Mouse (Mus musculus): ENCODE data around the gene Kif1a. TPM values are rescaled to one million over a fixed set of nuclear protein-coding genes. Genes with fewer than 3 reads are reported as not detected.

Kif1a gene
- polyA plus RNA-seq, 1 experiment from 2014 or later, result 182 TPM

- no peaks in the 10 kb centered on the region for H3K9me3 ChIP-seq (replicated peaks; ENCODE audit: control insufficient read depth, low read length)
- H3K4me2 ChIP-seq (ENCODE audit: low read length), result no peak overlapping the region
- H3K36me3 ChIP-seq (ENCODE audit: control insufficient read depth, insufficient read depth, low read length), result no peaks in the 10 kb centered on the region
- ATAC-seq, result no peak
- no peaks in the 10 kb centered on the region for H3K27me3 ChIP-seq (replicated peaks; ENCODE audit: control insufficient read depth, insufficient read depth, low read length)
- H3K9ac ChIP-seq (ENCODE audit: low read length), result no peak overlapping the region
- WGBS, result 71% methylated on average over 2 of the region's 2 CpGs
- no peak overlapping the region for H3K27ac ChIP-seq (ENCODE audit: low read depth, low read length)
- H3K4me3 ChIP-seq (ENCODE audit: low read depth, low read length), result no peak overlapping the region
- DNase-seq (ENCODE audit: low spot score), result no peak
- H3K4me1 ChIP-seq (ENCODE audit: control insufficient read depth, insufficient read depth, low read length), result no peaks in the 10 kb centered on the region
Measured at GRCm38 (mm10) chr1:92992880-92993279, 108.9 kb downstream of the Kif1a start.

GRCm38 (mm10) chr1:92992214-92992855 is 109.4 kb downstream of the Kif1a start:
- H3K4me2 ChIP-seq (ENCODE audit: low read length), result no peak overlapping the region
- no peak for ATAC-seq
- no peak overlapping the region for H3K4me3 ChIP-seq (ENCODE audit: low read depth, low read length)
- no peaks in the 10 kb centered on the region for H3K4me1 ChIP-seq (ENCODE audit: control insufficient read depth, insufficient read depth, low read length)
- no peaks in the 10 kb centered on the region for H3K27me3 ChIP-seq (replicated peaks; ENCODE audit: control insufficient read depth, insufficient read depth, low read length)
- DNase-seq (ENCODE audit: low spot score), result no peak
- no peak overlapping the region for H3K27ac ChIP-seq (ENCODE audit: low read depth, low read length)
- no peaks in the 10 kb centered on the region for H3K9me3 ChIP-seq (replicated peaks; ENCODE audit: control insufficient read depth, low read length)
- H3K9ac ChIP-seq (ENCODE audit: low read length), result no peak overlapping the region
- 82% methylated on average over 6 of the region's 6 CpGs for WGBS
- no peaks in the 10 kb centered on the region for H3K36me3 ChIP-seq (ENCODE audit: control insufficient read depth, insufficient read depth, low read length)

DNA sequence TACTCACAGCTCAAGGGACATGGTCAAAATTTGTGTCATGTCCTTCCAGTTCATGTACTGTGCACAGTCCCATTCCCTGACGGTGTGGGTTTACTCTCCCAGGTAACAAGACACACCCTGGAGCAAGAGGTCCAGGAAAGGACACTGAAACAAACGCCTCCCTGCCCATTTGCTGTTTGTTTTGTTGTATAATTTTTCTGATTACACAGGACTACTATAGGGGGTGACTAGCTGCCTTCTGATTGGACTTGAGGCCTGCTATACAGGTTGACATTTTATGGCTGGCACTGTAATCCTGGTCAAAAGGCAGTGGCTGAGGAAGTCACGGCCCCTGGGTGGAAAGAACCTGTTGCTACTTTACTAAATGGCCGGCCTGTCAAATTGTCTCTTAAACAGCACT is 111.9 kb downstream of the Kif1a start:
- no peak for DNase-seq (ENCODE audit: low spot score)
- 73% methylated on average over 4 of the region's 4 CpGs for WGBS
- Histone ChIP-seq H3K9ac (ENCODE audit: low read length) (no peak overlapping the region), H3K36me3 (ENCODE audit: control insufficient read depth, insufficient read depth, low read length) (no peaks in the 10 kb centered on the region), H3K27ac (ENCODE audit: low read depth, low read length) (no peak overlapping the region), H3K9me3 (replicated peaks; ENCODE audit: control insufficient read depth, low read length) (no peaks in the 10 kb centered on the region), H3K4me3 (ENCODE audit: low read depth, low read length) (no peak overlapping the region), H3K4me1 (ENCODE audit: control insufficient read depth, insufficient read depth, low read length) (no peaks in the 10 kb centered on the region), H3K4me2 (ENCODE audit: low read length) (no peak overlapping the region), H3K27me3 (replicated peaks; ENCODE audit: control insufficient read depth, insufficient read depth, low read length) (no peaks in the 10 kb centered on the region)
- ATAC-seq, result no peak

DNA sequence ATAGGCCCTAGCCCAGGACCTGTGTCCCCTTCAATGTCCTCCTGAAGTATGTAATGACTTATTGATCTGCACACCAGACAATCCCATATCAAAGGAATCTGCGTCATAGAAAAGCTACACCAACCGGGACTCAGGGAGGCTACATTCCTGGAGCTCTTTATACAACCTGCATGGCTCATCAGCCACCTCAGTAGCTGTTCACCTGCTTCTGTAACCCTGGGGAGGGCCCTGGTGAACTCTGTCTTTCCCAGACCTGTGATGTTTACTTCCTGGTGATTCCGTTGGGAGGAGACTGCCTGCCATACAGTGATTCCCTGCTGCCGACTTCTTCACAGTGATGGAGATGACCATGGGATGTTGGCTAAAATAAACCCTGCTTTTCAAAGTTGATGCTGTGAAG is 112.9 kb downstream of the Kif1a start:
- H3K36me3 ChIP-seq (ENCODE audit: control insufficient read depth, insufficient read depth, low read length), result no peaks in the 10 kb centered on the region
- no peak for ATAC-seq
- no peak overlapping the region for H3K27ac ChIP-seq (ENCODE audit: low read depth, low read length)
- WGBS, result 86% methylated on average over 4 of the region's 4 CpGs
- no peak overlapping the region for H3K4me3 ChIP-seq (ENCODE audit: low read depth, low read length)
- H3K9me3 ChIP-seq (replicated peaks; ENCODE audit: control insufficient read depth, low read length), result no peaks in the 10 kb centered on the region
- no peak overlapping the region for H3K9ac ChIP-seq (ENCODE audit: low read length)
- H3K4me2 ChIP-seq (ENCODE audit: low read length), result no peak overlapping the region
- no peak for DNase-seq (ENCODE audit: low spot score)
- no peaks in the 10 kb centered on the region for H3K4me1 ChIP-seq (ENCODE audit: control insufficient read depth, insufficient read depth, low read length)
- no peaks in the 10 kb centered on the region for H3K27me3 ChIP-seq (replicated peaks; ENCODE audit: control insufficient read depth, insufficient read depth, low read length)

DNA sequence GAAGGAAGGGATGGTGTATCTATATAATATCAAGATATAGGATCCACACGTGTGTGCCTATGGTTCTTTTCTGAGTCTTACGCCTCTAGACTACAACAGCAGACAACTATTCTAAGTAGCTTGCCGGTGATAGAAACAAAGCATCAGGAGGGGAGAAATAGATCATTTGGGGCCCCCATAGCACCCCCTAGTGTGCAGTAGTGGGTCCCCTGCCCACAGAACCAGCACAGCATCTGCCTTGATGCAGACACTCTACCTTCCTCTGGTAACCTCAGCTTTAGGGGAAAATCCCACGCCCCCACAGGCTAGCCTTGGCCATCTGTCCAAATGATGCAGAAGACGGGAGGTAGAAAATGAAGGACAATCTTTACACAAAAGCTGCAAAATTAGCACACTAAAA is 116.8 kb downstream of the Kif1a start:
- no peak overlapping the region for H3K27ac ChIP-seq (ENCODE audit: low read depth, low read length)
- no peaks in the 10 kb centered on the region for H3K36me3 ChIP-seq (ENCODE audit: control insufficient read depth, insufficient read depth, low read length)
- H3K4me2 ChIP-seq (ENCODE audit: low read length), result no peak overlapping the region
- ATAC-seq (no peak), DNase-seq (ENCODE audit: low spot score) (no peak)
- no peak overlapping the region for H3K4me3 ChIP-seq (ENCODE audit: low read depth, low read length)
- no peak overlapping the region for H3K9ac ChIP-seq (ENCODE audit: low read length)
- H3K4me1 ChIP-seq (ENCODE audit: control insufficient read depth, insufficient read depth, low read length), result no peaks in the 10 kb centered on the region
- H3K27me3 ChIP-seq (replicated peaks; ENCODE audit: control insufficient read depth, insufficient read depth, low read length), result no peaks in the 10 kb centered on the region
- WGBS, result 84% methylated on average over 5 of the region's 5 CpGs
- H3K9me3 ChIP-seq (replicated peaks; ENCODE audit: control insufficient read depth, low read length), result no peaks in the 10 kb centered on the region

DNA sequence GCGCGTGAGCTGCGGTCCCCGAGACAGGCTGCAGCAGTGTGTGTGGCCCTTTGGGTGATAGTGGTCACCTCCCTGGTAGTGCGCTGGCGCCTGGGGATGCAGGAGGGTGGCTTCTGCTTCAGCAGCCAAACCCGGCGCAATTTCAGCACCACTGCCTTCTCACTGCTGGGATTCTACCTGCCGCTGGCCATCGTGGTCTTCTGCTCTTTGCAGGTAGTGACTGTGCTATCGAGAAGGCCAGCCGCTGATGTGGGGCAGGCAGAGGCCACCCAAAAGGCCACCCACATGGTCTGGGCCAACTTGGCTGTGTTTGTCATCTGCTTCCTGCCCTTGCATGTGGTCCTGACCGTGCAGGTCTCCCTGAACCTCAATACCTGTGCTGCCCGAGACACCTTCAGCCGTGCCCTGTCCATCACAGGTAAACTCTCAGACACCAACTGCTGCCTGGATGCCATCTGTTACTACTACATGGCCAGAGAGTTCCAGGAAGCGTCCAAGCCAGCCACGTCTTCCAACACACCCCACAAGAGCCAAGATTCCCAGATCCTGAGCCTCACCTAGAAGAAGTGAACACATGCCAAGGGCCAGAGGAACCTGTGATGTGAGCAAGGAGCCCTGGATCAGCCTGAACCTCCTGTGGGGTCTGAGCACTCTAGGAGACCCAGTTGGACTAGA is 118.7 kb downstream of the Kif1a start:
- Histone ChIP-seq H3K4me2 (ENCODE audit: low read length) (no peak overlapping the region), H3K4me1 (ENCODE audit: control insufficient read depth, insufficient read depth, low read length) (no peaks in the 10 kb centered on the region), H3K27ac (ENCODE audit: low read depth, low read length) (no peak overlapping the region), H3K27me3 (replicated peaks; ENCODE audit: control insufficient read depth, insufficient read depth, low read length) (no peaks in the 10 kb centered on the region), H3K4me3 (ENCODE audit: low read depth, low read length) (no peak overlapping the region), H3K36me3 (ENCODE audit: control insufficient read depth, insufficient read depth, low read length) (no peaks in the 10 kb centered on the region), H3K9me3 (replicated peaks; ENCODE audit: control insufficient read depth, low read length) (no peaks in the 10 kb centered on the region), H3K9ac (ENCODE audit: low read length) (no peak overlapping the region)
- WGBS, result 93% methylated on average over 17 of the region's 17 CpGs
- no peak for ATAC-seq
- no peak for DNase-seq (ENCODE audit: low spot score)

GRCm38 (mm10) chr1:92981056-92981845 is 120.5 kb downstream of the Kif1a start:
- no peaks in the 10 kb centered on the region for H3K9me3 ChIP-seq (replicated peaks; ENCODE audit: control insufficient read depth, low read length)
- no peak overlapping the region for H3K4me2 ChIP-seq (ENCODE audit: low read length)
- H3K4me3 ChIP-seq (ENCODE audit: low read depth, low read length), result no peak overlapping the region
- no peaks in the 10 kb centered on the region for H3K36me3 ChIP-seq (ENCODE audit: control insufficient read depth, insufficient read depth, low read length)
- no peak for DNase-seq (ENCODE audit: low spot score)
- H3K27me3 ChIP-seq (replicated peaks; ENCODE audit: control insufficient read depth, insufficient read depth, low read length), result no peaks in the 10 kb centered on the region
- no peak for ATAC-seq
- no peak overlapping the region for H3K9ac ChIP-seq (ENCODE audit: low read length)
- 89% methylated on average over 7 of the region's 7 CpGs for WGBS
- H3K4me1 ChIP-seq (ENCODE audit: control insufficient read depth, insufficient read depth, low read length), result no peaks in the 10 kb centered on the region
- no peak overlapping the region for H3K27ac ChIP-seq (ENCODE audit: low read depth, low read length)

- Histone ChIP-seq H3K27me3 (replicated peaks; ENCODE audit: control insufficient read depth, insufficient read depth, low read length) (no peaks in the 10 kb centered on the region), H3K9me3 (replicated peaks; ENCODE audit: control insufficient read depth, low read length) (no peaks in the 10 kb centered on the region), H3K4me1 (ENCODE audit: control insufficient read depth, insufficient read depth, low read length) (no peaks in the 10 kb centered on the region), H3K4me3 (ENCODE audit: low read depth, low read length) (no peak overlapping the region), H3K36me3 (ENCODE audit: control insufficient read depth, insufficient read depth, low read length) (no peaks in the 10 kb centered on the region), H3K9ac (ENCODE audit: low read length) (no peak overlapping the region), H3K27ac (ENCODE audit: low read depth, low read length) (no peak overlapping the region), H3K4me2 (ENCODE audit: low read length) (no peak overlapping the region)
- 29% methylated on average over 11 of the region's 11 CpGs for WGBS
- no peak for ATAC-seq
- DNase-seq (ENCODE audit: low spot score), result no peak
Measured at GRCm38 (mm10) chr1:92979073-92979602, 122.6 kb downstream of the Kif1a start.

- DNase-seq (ENCODE audit: low spot score) (no peak), ATAC-seq (no peak)
- H3K4me1 ChIP-seq (ENCODE audit: control insufficient read depth, insufficient read depth, low read length), result no peaks in the 10 kb centered on the region
- H3K9me3 ChIP-seq (replicated peaks; ENCODE audit: control insufficient read depth, low read length), result no peaks in the 10 kb centered on the region
- 48% methylated on average over 7 of the region's 7 CpGs for WGBS
- no peaks in the 10 kb centered on the region for H3K27me3 ChIP-seq (replicated peaks; ENCODE audit: control insufficient read depth, insufficient read depth, low read length)
- H3K9ac ChIP-seq (ENCODE audit: low read length), result no peak overlapping the region
- H3K36me3 ChIP-seq (ENCODE audit: control insufficient read depth, insufficient read depth, low read length), result no peaks in the 10 kb centered on the region
- H3K4me2 ChIP-seq (ENCODE audit: low read length), result no peak overlapping the region
- no peak overlapping the region for H3K4me3 ChIP-seq (ENCODE audit: low read depth, low read length)
- no peak overlapping the region for H3K27ac ChIP-seq (ENCODE audit: low read depth, low read length)
Measured at GRCm38 (mm10) chr1:92978645-92979044, 123.1 kb downstream of the Kif1a start.
